Mouse (Mus musculus): ENCODE measurements around the gene Psme1. TPM values are rescaled to one million over a fixed set of nuclear protein-coding genes. Genes with fewer than 3 reads are reported as not detected.

The Psme1 gene
- total RNA-seq, 4 experiments from 2014 or later, result 273 to 297 (median 284) TPM

- DNase-seq (ENCODE audit: low spot score), result no peak
Observed at GRCm38 (mm10) chr14:55570588-55570987, 7.3 kb upstream of the Psme1 start.

- no peak for DNase-seq (ENCODE audit: low spot score)
Observed at GRCm38 (mm10) chr14:55571760-55572159, 6.2 kb upstream of the Psme1 start.

- DNase-seq (ENCODE audit: low spot score), result no peak
Observed at GRCm38 (mm10) chr14:55575302-55575701, 2.6 kb upstream of the Psme1 start, which contains the start of gene Fitm1. Gene Fitm1, plus strand, starts transcription at chr14:55575617.

- no peak for DNase-seq (ENCODE audit: low spot score)
Observed at GRCm38 (mm10) chr14:55575711-55576110, 2.2 kb upstream of the Psme1 start.

GRCm38 (mm10) chr14:55576376-55576775 lies 1.5 kb upstream of the Psme1 start:
- no peak for DNase-seq (ENCODE audit: low spot score)

DNA sequence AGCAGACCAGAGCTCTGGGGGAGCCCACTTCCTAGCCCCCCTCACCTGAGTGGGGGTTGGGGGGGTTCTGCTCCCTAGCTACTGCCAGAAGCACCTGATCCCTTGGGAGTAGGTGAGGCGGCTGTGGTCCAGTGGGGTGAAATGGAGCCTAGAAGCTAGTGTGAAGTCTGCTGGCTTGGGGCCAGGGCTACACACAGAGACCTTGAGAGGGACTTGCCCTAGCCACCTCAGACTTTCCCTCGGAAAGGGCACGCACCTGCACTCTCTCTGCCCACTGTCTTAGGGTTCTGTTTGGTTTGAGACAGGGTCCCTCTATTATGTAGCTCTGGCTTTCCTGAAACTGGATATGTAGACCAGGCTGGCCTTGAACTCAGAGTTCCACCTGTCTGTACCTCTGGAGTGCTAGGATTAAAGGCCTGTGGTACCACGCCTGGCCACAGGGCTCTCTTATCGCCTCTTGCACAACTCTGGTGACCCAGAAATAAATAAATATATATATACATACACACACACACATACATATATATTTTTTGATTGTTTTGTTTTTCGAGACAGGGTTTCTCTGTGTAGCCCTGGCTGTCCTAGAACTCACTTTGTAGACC lies 846 bp downstream of the Psme1 start:
- peak; percentile 45 for DNase-seq (ENCODE audit: low spot score)

DNA sequence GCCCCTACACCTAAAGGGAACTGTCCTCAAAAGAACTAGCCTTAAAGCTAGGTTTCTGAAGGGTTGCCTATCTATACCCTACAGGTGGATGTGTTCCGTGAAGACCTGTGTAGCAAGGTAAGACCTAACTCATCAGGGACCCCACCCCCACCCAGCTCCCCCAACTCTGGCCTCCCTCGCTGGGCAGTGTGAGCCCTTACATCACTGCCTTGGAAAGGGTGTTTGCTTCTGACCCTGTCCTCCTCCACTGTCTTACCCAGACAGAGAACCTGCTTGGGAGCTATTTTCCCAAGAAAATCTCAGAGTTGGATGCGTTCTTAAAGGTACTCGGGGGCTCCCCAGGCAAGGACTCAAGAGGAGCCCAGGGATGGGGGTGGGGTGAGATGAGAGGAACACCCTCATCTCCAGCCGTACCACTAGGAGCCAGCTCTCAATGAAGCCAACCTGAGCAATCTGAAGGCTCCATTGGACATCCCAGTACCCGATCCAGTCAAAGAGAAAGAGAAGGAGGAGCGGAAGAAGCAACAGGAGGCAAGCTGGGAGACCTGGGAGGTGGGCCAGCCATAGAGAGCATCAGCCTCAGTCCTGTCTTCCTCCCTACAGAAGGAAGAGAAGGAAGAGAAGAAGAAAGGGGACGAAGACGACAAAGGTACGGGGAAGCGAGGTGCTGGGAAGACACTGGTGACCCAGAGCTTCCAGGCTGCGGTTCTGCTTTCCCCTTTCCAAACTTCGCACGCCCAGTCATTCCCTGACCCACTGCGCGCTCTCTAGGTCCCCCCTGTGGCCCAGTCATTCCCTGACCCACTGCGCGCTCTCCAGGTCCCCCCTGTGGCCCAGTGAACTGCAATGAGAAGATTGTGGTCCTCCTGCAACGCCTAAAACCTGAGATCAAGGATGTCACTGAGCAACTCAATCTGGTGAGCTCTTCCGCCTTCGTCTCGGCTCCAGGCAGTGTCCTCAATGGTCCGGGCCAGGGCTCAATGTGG lies 1.9 kb downstream of the Psme1 start:
- DNase-seq (ENCODE audit: low spot score), result no peak

DNA sequence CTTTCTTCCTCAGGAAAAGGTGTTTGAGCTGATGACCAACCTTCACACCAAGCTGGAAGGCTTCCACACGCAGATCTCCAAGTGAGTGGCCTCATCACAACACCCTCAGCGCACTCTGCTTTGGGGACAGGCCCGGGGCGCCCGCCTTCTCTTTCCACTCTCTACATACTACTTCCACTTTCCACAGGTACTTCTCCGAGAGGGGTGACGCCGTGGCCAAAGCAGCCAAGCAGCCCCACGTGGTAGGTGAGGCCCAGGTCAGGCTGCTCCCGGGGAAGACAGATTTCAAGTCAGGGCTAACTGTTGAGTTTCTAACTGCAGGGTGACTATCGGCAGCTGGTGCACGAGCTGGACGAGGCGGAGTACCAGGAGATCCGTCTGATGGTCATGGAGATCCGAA lies 2.8 kb downstream of the Psme1 start:
- no peak for DNase-seq (ENCODE audit: low spot score)

- DNase-seq (ENCODE audit: low spot score), result no peak
Observed at GRCm38 (mm10) chr14:55581981-55582681, 4.2 kb downstream of the Psme1 start.

- no peak for DNase-seq (ENCODE audit: low spot score)
Observed at GRCm38 (mm10) chr14:55584303-55584701, 6.4 kb downstream of the Psme1 start.

- DNase-seq (ENCODE audit: low spot score), result peak; percentile 84
Observed at GRCm38 (mm10) chr14:55584702-55585565, 7.0 kb downstream of the Psme1 start, which contains the start of gene Emc9. Gene Emc9, minus strand, starts transcription at chr14:55585302.

- no peak for DNase-seq (ENCODE audit: low spot score)
Observed at GRCm38 (mm10) chr14:55585566-55585960, 7.6 kb downstream of the Psme1 start.

GRCm38 (mm10) chr14:55586149-55586548 lies 8.2 kb downstream of the Psme1 start:
- DNase-seq (ENCODE audit: low spot score), result no peak

GRCm38 (mm10) chr14:55589271-55589670 lies 11.3 kb downstream of the Psme1 start:
- DNase-seq (ENCODE audit: low spot score), result no peak

DNA sequence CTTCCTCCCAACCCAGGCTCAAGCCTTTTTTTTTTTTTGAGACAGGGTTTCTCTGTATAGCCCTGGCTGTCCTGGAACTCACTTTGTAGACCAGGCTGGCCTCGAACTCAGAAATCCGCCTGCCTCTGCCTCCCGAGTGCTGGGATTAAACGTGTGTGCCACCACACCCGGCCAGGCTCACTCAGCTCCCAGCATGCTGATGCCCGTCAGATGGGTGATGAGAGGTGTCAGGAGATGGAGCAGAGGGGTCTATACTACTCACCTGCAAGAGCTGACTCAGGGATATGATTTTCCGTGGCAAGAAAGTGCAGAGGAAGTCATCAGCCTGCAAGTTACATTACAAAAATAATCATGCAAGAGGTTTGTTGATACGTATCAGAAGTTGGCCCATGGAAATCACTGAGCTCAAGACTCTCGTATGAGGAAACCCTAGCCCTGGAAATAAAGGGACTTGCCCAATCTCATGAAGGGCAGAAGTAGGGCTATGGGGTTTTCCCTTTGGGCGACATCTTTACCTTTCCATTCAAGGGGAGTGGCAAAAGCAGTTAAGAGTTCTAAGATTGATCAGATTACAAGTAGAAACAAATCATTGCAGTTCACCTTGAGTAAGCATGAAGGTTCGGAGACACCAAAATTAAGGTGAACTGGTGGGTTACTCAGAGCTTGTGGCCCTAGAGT lies 12.0 kb downstream of the Psme1 start:
- no peak for DNase-seq (ENCODE audit: low spot score)

DNA sequence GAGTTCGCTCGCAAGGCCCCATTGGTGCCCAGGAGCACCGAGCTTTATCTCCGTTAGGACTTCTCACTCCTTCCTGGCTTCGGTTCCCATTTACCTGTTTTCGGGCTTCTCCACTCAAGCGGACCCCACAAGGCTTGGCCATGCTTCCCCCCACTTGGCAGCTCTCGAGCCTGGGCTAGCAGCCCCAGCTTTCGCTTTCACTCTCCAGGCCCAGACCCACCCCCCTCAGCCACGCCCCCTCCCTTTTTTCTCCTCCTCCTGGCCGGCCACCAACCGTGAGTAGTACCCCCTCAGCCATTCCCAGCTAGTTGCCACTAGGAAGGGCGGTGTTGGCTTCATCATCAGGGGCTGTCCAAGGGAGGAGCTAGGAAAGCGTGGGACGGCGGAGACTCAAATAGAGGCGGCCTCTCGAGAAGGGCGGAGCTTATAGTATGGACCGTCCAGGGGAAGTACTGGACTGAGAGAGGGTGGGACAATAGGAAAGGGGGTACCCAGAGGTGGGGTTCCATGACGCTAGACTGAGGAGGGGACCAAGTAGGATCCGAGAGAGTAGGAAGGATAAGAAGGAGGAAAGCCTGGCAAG lies 12.9 kb downstream of the Psme1 start, which contains the start of gene Psme2:
TSS of gene Psme2 (minus strand) at position 366 of the 583 bp plus-strand sequence.
- DNase-seq (ENCODE audit: low spot score), result peak; percentile 98

DNA sequence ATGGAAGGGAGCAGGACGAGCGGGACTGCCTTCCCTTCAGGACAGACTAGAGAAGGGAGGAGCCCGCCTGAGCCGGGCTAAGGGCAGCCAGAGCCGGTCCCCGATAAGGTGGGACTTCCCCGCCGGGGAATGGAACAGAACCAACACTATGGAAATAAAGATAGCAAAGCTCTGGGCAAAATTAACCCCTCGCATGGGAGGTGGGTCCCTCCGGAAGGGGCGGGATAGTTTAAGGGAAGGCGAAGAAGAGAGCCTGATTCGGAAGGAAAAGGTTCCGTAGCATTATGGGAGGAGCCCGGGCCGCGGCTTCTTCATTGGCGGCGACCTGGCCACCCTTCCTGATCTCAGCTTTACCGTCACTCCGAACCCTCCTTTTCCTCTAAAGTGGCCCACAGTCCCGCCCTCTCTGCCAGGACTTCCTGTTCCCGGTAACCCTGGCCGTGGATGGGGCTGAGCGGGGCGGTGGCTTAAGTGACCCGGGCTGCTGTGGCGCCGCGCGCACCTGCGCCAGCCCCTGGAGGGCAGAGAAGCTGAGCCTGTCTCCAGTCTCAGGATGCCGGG lies 13.5 kb downstream of the Psme1 start, which contains the start of gene Rnf31:
TSS of gene Rnf31 (plus strand) at position 378 of the 561 bp plus-strand sequence.
- DNase-seq (ENCODE audit: low spot score), result peak; percentile 97

- no peak for DNase-seq (ENCODE audit: low spot score)
Observed at GRCm38 (mm10) chr14:55592226-55592625, 14.3 kb downstream of the Psme1 start.

- no peak for DNase-seq (ENCODE audit: low spot score)
Observed at GRCm38 (mm10) chr14:55596036-55596690, 18.2 kb downstream of the Psme1 start.
